ENCODE assay signal across 8 mouse cellular contexts in genomic region chr15:102246866-102247251, GRCm38 (mm10). TPM values are rescaled to one million over a fixed set of nuclear protein-coding genes. Genes with fewer than 3 reads are reported as not detected.
A peak's percentile ranks its signal among the peaks of the same experiment; 100 is the strongest.
DNase-seq lines count a peak whose midpoint lies in the region; ATAC-seq and TF ChIP-seq lines count a peak whose summit lies in the region.

No protein-coding gene starts in this region.

- intact Hi-C loops in heart, postnatal 10 days (cut with DNase I): loop anchor here (1.0 kb wide), 1 partner anchor 32 kb away; the partner anchor contains the start of gene Mfsd5

- H3K4me1 ChIP-seq in ES-Bruce4 (ENCODE audit: control insufficient read depth, insufficient read depth, low read length): peaks cover 11% of the 10 kb centered on the region
- H3K4me1 ChIP-seq in forebrain, embryonic 13.5 days: peaks cover 56% of the 10 kb centered on the region
- H3K4me1 ChIP-seq in liver, postnatal 0 days (ENCODE audit: insufficient read depth): peaks cover 34% of the 10 kb centered on the region
- H3K4me1 ChIP-seq in neural tube, embryonic 14.5 days (ENCODE audit: control insufficient read depth, insufficient read depth, low read length): peaks cover 18% of the 10 kb centered on the region; the same call in 1 of the 2 replicates

- H3K9me3 ChIP-seq in ES-Bruce4 (replicated peaks; ENCODE audit: control insufficient read depth, insufficient read depth, low read length, poor library complexity, severe bottlenecking): no peaks in the 10 kb centered on the region
- no peaks in the 10 kb centered on the region for H3K9me3 ChIP-seq in forebrain, embryonic 13.5 days (replicated peaks)
- no peaks in the 10 kb centered on the region for H3K9me3 ChIP-seq in liver, postnatal 0 days (ENCODE audit: low read length)
- H3K9me3 ChIP-seq in neural tube, embryonic 14.5 days (ENCODE audit: control insufficient read depth, low read length): no peaks in the 10 kb centered on the region

- peak overlapping the region; percentile 97 for H3K4me2 ChIP-seq in forebrain, embryonic 13.5 days
- peak overlapping the region; percentile 96 for H3K4me2 ChIP-seq in liver, postnatal 0 days (ENCODE audit: low read depth, low read length)
- peak overlapping the region; percentile 98 for H3K4me2 ChIP-seq in neural tube, embryonic 14.5 days (ENCODE audit: low read depth, low read length)

- under 1% methylated on average over 25 of the region's 35 CpGs for WGBS in forebrain, embryonic 13.5 days
- WGBS in liver, postnatal 0 days (ENCODE audit: insufficient replicate concordance): under 1% methylated on average over 28 of the region's 35 CpGs
- under 1% methylated on average over 34 of the region's 35 CpGs for WGBS in neural tube, embryonic 14.5 days

- no peak for TF ChIP-seq CTCF in ES-Bruce4 (IDR thresholded peaks at IDR 0.05; ENCODE audit: low read depth, low read length)
- no peak for TF ChIP-seq CTCF in liver, postnatal 0 days (IDR thresholded peaks at IDR 0.05; ENCODE audit: low read depth)

- peak overlapping the region; percentile 87 for H3K27ac ChIP-seq in ES-Bruce4 (ENCODE audit: insufficient read depth, low read length)
- peak overlapping the region; percentile 72 for H3K27ac ChIP-seq in forebrain, embryonic 13.5 days
- H3K27ac ChIP-seq in liver, postnatal 0 days (ENCODE audit: low read depth): peak overlapping the region; percentile 88
- peak overlapping the region; percentile 73 for H3K27ac ChIP-seq in neural tube, embryonic 14.5 days (ENCODE audit: low read depth, low read length)

- TF ChIP-seq POLR2A in ES-Bruce4 (IDR thresholded peaks at IDR 0.05; ENCODE audit: insufficient read depth, low read length): no peak

- no peaks in the 10 kb centered on the region for H3K27me3 ChIP-seq in ES-Bruce4 (ENCODE audit: control insufficient read depth, insufficient read depth, low read length, poor library complexity, severe bottlenecking)
- H3K27me3 ChIP-seq in forebrain, embryonic 13.5 days: peaks cover 74% of the 10 kb centered on the region
- H3K27me3 ChIP-seq in liver, postnatal 0 days (ENCODE audit: insufficient read depth, low read length): peaks cover 59% of the 10 kb centered on the region
- peaks cover 12% of the 10 kb centered on the region for H3K27me3 ChIP-seq in neural tube, embryonic 14.5 days (ENCODE audit: control insufficient read depth, insufficient read depth, low read length)

- TF ChIP-seq EP300 in ES-Bruce4 (IDR thresholded peaks at IDR 0.05; ENCODE audit: insufficient read depth, low read depth, low read length): peak; percentile 79
- TF ChIP-seq EP300 in liver, postnatal 0 days (IDR thresholded peaks at IDR 0.05; ENCODE audit: low read depth): no peak

- ATAC-seq in forebrain, embryonic 13.5 days: peak; percentile 84
- ATAC-seq in liver, postnatal 0 days: peak; percentile 64
- peak; percentile 88 for ATAC-seq in neural tube, embryonic 14.5 days (ENCODE audit: low read depth)

- DNase-seq in c-Kit-positive CD71-negative TER-119-negative erythroid progenitor cells, embryonic 14.5 days (ENCODE audit: low read depth): peak; percentile 66
- DNase-seq in heart, postnatal 10 days: peak; percentile 96 to 97
- DNase-seq in kidney, postnatal 4 days: peak; percentile 97 to 99
- peak; percentile 82 for DNase-seq in liver, postnatal 0 days
- peak; percentile 90 for DNase-seq in testis, postnatal 14 days (ENCODE audit: low spot score)

- H3K36me3 ChIP-seq in ES-Bruce4 (ENCODE audit: control insufficient read depth, insufficient read depth, low read length, poor library complexity, severe bottlenecking): no peaks in the 10 kb centered on the region
- H3K36me3 ChIP-seq in forebrain, embryonic 13.5 days (ENCODE audit: poor library complexity, severe bottlenecking): no peaks in the 10 kb centered on the region
- no peaks in the 10 kb centered on the region for H3K36me3 ChIP-seq in liver, postnatal 0 days (replicated peaks; ENCODE audit: insufficient read depth, low read length)
- no peaks in the 10 kb centered on the region for H3K36me3 ChIP-seq in neural tube, embryonic 14.5 days (ENCODE audit: control insufficient read depth, insufficient read depth, low read length)

- H3K9ac ChIP-seq in ES-Bruce4 (ENCODE audit: low read depth, poor library complexity, severe bottlenecking): peak overlapping the region; percentile 84; the same call in 1 of the 2 replicates
- H3K9ac ChIP-seq in forebrain, embryonic 13.5 days: peak overlapping the region; percentile 69
- H3K9ac ChIP-seq in liver, postnatal 0 days (replicated peaks): no peak overlapping the region; the same call in 1 of the 2 replicates
- H3K9ac ChIP-seq in neural tube, embryonic 14.5 days (replicated peaks; ENCODE audit: low read depth, low read length): peak overlapping the region; percentile 52

- peak overlapping the region; percentile 83 for H3K4me3 ChIP-seq in ES-Bruce4 (ENCODE audit: low read depth, low read length)
- H3K4me3 ChIP-seq in forebrain, embryonic 13.5 days: peak overlapping the region; percentile 57
- peak overlapping the region; percentile 63 for H3K4me3 ChIP-seq in liver, postnatal 0 days (ENCODE audit: low read depth, low read length)
- H3K4me3 ChIP-seq in neural tube, embryonic 14.5 days (ENCODE audit: low read depth, low read length): peak overlapping the region; percentile 50

RNA-seq across cellular contexts. Expression of gene Rarg, which starts 10.5 kb away (rescaled TPM):
- 38.6 and 42.7 TPM in 2 replicates for polyA plus RNA-seq in ES-Bruce4 (2011; ENCODE audit: insufficient read depth, insufficient read length, low read depth, missing spikeins)
- polyA plus RNA-seq in forebrain, embryonic 13.5 days (2015; fragmentation: Nextera tagmentation; extraction: Ambion mirVana): 3.2 and 4.2 TPM in 2 replicates
- total RNA-seq in heart, postnatal 10 days (2021): 10 to 100 TPM; 23.2 to 27.2 TPM
- 2.4 and 2.6 TPM in 2 replicates for polyA plus RNA-seq in liver, postnatal 0 days (2015; fragmentation: Nextera tagmentation; extraction: Ambion mirVana)
- 4.3 and 6.9 TPM in 2 replicates for polyA plus RNA-seq in neural tube, embryonic 14.5 days (2014; fragmentation: Nextera tagmentation; extraction: Ambion mirVana)

RNA-seq across cellular contexts. Expression of gene Itgb7, which starts 15.1 kb away (rescaled TPM):
- 3.1 and 9.7 TPM in 2 replicates for polyA plus RNA-seq in ES-Bruce4 (2011; ENCODE audit: insufficient read depth, insufficient read length, low read depth, missing spikeins)
- 0.32 and 0.48 TPM in 2 replicates for polyA plus RNA-seq in forebrain, embryonic 13.5 days (2015; fragmentation: Nextera tagmentation; extraction: Ambion mirVana)
- 1 to 10 TPM; 1.9 to 2.0 TPM for total RNA-seq in heart, postnatal 10 days (2021)
- polyA plus RNA-seq in liver, postnatal 0 days (2015; fragmentation: Nextera tagmentation; extraction: Ambion mirVana): 5.8 and 8.6 TPM in 2 replicates
- polyA plus RNA-seq in neural tube, embryonic 14.5 days (2014; fragmentation: Nextera tagmentation; extraction: Ambion mirVana): 0.55 and 1.6 TPM in 2 replicates

RNA-seq across cellular contexts. Expression of gene Gm9918, which starts 23.5 kb away (rescaled TPM):
- polyA plus RNA-seq in ES-Bruce4 (2011; ENCODE audit: insufficient read depth, insufficient read length, low read depth, missing spikeins): 0.81 and 1.1 TPM in 2 replicates
- 0.09 TPM in 1 of 2 replicates, not detected in the other for polyA plus RNA-seq in forebrain, embryonic 13.5 days (2015; fragmentation: Nextera tagmentation; extraction: Ambion mirVana)
- not detected for total RNA-seq in heart, postnatal 10 days (2021)
- not detected in 2 replicates for polyA plus RNA-seq in liver, postnatal 0 days (2015; fragmentation: Nextera tagmentation; extraction: Ambion mirVana)
- polyA plus RNA-seq in neural tube, embryonic 14.5 days (2014; fragmentation: Nextera tagmentation; extraction: Ambion mirVana): not detected in 2 replicates

RNA-seq across cellular contexts. Expression of gene Mfsd5, which starts 32.4 kb away (rescaled TPM):
- 23.2 and 28.0 TPM in 2 replicates for polyA plus RNA-seq in ES-Bruce4 (2011; ENCODE audit: insufficient read depth, insufficient read length, low read depth, missing spikeins)
- polyA plus RNA-seq in forebrain, embryonic 13.5 days (2015; fragmentation: Nextera tagmentation; extraction: Ambion mirVana): 46.7 and 48.9 TPM in 2 replicates
- total RNA-seq in heart, postnatal 10 days (2021): 10 to 100 TPM; 20.6 to 23.8 TPM
- polyA plus RNA-seq in liver, postnatal 0 days (2015; fragmentation: Nextera tagmentation; extraction: Ambion mirVana): 25.4 and 27.4 TPM in 2 replicates
- 54.0 and 55.1 TPM in 2 replicates for polyA plus RNA-seq in neural tube, embryonic 14.5 days (2014; fragmentation: Nextera tagmentation; extraction: Ambion mirVana)

RNA-seq across cellular contexts. Expression of gene Csad, which starts 42.3 kb away (rescaled TPM):
- 17.8 and 19.3 TPM in 2 replicates for polyA plus RNA-seq in ES-Bruce4 (2011; ENCODE audit: insufficient read depth, insufficient read length, low read depth, missing spikeins)
- 42.7 and 46.4 TPM in 2 replicates for polyA plus RNA-seq in forebrain, embryonic 13.5 days (2015; fragmentation: Nextera tagmentation; extraction: Ambion mirVana)
- 10 to 100 TPM; 25.6 to 33.8 TPM for total RNA-seq in heart, postnatal 10 days (2021)
- 224 and 243 TPM in 2 replicates for polyA plus RNA-seq in liver, postnatal 0 days (2015; fragmentation: Nextera tagmentation; extraction: Ambion mirVana)
- 28.7 and 36.5 TPM in 2 replicates for polyA plus RNA-seq in neural tube, embryonic 14.5 days (2014; fragmentation: Nextera tagmentation; extraction: Ambion mirVana)

Comparison
In these comparisons a context has a peak if more than half of its experiments do, and no peak if none do; other contexts are left out.
1. Peak in every context shown above with its lines: DNase-seq, ATAC-seq, H3K4me3 ChIP-seq and H3K27ac ChIP-seq.